Mouse (Mus musculus) spleen, postnatal 10 days (tissue): ENCODE results near the gene Plpp3.
"Not testable (repeated sequence)": the region's sequence is repeated elsewhere in the genome, so short reads cannot be mapped to it uniquely, and the experiment has no call there.

ENCODE experiments used
- DNase-seq, 2 experiments: peaks; one replicate each; pipeline ENCODE4 v3.0.0; 2021 to 2022; ENCODE audit warnings: low spot score in 2 of 2

Gene Plpp3

DNA sequence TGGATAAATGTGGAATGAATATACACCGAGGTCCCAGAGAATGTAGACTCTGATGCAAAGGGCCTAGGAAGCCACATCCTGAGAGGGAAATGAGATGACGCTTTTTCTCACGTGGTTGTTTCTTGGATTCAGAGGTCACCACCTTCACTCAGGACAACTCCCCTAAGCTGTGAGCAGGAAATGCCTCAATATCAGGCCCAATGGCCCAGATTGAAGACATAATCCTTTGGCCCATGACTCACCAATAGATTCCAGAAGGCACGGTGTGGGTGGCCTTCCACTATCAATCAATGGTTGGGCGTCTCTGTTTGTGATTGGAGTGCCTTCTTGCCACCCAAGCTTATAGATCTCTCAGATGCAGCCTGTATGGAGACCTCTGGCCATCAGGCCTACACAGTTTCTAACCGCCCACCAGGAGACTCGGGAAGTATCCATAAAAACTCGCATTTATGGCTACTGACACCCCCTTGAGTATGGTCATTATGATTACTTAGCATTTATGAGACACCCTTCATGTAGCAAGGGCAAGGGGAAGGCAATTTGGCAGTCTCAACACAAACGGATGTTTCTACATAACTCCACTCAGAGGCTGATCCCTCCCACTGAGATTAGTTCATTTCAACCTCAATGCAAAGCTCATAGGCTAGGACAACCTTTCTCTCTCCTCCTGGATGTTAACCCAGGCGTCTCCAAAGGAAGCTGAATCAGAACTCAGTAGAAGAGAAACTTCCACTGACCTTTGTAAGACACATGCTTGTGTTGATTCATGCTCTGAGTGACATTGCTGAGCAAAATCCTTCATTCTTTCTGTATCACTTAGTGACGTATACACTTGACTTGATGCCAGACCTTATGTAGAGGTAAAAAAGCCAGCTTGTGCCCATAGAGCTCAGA, 100.8 kb downstream of the Plpp3 start:
- no peak for DNase-seq

GRCm38 (mm10) chr4:105260385-105260784, 103.2 kb downstream of the Plpp3 start:
- no peak for DNase-seq

DNA sequence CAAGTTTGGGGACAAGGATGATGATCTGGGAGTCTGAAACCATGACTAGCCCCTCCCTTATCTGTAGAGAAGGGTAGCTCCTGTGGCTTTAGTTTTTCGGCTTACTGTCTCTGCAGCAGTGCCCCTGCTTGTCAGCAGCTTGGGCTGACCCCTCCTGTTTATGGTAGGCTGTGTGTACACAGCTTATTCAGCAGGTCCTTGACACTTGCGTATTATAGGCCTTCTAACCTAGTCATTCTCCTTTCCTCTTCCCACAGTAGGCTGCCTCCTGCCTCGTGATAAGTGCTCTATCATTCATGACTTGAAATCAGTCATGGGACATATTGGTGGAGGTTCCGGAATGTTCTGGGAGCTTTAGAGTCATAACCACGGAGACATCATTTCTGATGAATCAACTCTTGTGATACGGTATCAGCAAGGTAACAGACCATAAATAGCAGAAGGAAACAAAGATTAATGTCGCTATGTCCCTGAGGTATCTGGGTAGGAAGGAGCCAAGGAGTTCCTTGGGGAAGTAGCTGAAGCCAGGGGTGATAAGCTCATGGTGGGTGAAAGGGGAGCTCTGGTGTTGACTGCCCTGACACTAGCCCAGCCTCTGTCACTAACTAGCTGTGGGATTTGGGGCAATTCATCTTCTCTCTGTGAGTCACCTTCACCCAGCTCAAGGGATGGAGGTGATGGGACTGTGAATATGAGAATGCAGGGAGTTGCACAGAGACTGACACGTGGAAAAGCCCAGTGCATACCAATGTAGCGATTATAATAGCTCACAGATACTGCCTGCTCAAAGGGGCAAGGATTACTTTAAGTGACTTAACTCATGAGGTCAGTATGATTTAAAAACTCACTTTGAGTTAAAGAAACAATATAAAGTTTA, 104.0 kb downstream of the Plpp3 start:
- no peak for DNase-seq

GRCm38 (mm10) chr4:105262358-105262757, 105.2 kb downstream of the Plpp3 start:
- no peak for DNase-seq

DNA sequence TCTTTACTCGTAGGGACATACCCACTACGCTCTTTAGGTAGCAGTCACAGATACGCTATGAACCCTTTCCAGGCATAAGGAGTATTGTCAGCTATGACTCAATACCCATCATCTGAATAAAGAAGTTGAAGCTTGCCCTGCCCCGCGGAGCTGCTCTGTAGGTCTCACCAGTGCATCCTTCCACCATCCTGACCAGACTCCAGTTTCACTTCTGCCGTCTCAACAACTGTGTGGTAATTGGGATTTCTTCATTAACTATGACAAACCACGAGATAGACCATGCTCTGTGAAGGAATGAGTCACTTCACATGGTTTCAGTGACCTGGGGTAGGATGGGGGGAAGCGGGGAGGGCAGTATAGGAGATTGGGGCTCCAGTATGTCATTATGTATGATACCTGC, 106.5 kb downstream of the Plpp3 start:
- no peak for DNase-seq

GRCm38 (mm10) chr4:105265041-105265440, 107.9 kb downstream of the Plpp3 start:
- no peak for DNase-seq

DNA sequence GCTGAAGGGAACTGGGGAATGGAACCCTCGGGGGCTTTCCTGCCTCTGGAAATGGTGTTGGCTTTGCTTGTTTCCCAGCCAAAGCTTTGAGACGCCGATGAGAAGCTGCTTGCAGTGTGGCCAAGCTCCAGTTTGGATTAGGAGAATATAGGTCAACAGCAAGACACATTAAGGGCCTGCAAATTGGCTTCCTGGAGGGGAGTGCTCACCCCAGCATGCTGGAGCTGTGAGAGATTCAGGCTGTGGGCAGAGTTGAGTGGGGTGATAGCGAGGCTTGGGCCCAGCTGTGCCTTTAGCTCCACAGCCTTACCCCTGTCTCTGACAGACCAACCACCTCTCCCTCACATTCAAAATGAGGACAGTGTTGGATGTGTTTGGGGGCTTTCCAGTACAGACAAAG, 108.5 kb downstream of the Plpp3 start:
- no peak for DNase-seq

DNA sequence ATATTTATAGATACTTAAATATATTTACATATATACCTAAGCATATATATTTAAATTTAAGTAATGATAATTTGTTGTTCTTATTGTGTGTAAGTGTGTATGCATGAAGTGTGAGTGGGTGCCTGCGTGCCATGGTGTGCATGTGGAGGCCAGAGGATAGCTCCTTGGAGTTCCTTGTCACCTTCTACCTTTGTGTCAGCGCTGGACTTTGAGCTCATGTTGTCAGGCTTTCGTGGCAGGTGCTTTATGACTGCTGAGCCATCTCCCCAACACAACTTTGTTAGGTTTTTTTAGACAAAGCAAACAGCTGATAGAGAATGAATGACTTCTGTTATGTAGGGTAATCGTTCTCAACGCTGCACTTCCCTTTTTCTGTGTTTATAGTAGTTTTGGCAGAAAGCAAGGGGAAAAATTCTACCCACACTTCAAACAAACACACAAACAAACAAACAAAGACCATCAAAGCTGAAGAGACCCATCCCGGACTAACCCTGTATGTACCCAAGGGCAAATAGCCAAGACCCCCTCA, 111.1 kb downstream of the Plpp3 start:
- no peak for DNase-seq

DNA sequence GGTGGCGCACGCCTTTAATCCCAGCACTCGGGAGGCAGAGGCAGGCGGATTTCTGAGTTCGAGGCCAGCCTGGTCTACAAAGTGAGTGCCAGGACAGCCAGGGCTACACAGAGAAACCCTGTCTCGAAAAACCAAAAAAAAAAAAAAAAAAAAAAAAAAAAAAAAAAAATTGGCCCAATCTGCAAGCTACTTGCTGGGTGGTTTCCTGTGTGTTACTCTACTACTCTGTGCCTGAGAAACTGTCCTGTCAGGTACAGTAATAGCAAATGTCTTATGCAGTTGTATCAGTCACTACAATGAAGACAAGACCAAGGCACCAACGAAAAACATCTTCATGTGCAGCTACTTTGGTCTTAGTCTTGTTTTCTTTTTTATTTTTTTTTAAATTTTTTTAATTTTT, 112.3 kb downstream of the Plpp3 start:
- not testable (repeated sequence) for DNase-seq

DNA sequence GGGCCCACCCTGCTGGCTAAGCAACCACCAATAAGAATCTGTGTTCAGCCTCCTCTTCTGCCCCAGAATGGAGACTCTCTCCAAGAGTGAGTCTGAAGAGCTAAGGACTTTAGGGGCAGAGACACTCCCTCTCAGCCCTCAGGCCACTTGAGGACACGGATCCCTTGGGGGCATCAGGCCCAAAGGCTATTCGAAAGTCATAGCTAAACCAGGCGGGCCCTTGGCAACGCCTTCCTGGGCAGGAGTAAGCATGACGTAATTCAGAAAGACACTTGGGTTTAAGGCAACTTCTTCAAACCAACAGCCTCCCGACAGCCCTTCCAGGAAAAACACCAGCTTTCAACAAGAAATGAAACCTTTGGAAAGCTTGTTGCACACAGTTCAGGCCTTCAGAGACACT, 114.0 kb downstream of the Plpp3 start:
- no peak for DNase-seq

DNA sequence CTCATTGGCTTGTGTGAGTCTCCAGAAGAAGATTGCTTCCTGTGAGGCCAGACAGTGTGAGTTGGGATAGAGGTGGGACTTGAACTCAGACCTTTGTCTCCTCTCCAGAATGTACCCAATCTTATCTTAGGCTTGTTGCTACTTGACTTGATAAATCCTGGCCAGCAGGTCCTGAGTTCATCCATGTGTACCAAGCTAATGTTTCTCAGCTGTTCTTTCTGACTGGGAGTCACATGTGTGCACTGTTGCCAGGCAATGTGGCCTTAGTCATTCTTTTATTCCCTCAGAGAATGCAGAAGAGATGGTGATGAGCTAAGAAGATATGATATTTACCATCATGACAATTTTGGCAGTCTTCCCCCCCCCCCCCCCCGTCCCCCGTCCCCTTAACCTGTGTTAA, 115.9 kb downstream of the Plpp3 start:
- no peak for DNase-seq

DNA sequence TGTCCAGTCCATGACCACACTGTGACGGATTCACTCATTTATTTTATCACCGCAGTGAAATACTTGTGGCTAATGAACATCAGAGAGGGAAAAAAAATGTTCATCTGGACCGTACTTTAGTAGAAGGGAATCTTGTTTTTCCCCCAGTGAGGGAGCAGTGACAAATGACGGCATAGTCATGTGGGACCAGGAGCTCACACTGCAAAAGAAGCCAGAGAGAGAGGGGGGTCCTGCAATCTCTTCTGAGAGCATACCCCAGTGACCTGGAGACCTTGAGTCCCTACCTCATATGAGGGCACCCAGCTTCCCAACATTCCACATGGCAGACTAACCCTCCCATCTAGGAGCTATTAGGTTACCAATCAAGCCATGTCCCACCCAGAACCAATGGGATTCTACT, 116.3 kb downstream of the Plpp3 start:
- DNase-seq = no peak

GRCm38 (mm10) chr4:105275616-105276015, 118.5 kb downstream of the Plpp3 start:
- DNase-seq = no peak

DNA sequence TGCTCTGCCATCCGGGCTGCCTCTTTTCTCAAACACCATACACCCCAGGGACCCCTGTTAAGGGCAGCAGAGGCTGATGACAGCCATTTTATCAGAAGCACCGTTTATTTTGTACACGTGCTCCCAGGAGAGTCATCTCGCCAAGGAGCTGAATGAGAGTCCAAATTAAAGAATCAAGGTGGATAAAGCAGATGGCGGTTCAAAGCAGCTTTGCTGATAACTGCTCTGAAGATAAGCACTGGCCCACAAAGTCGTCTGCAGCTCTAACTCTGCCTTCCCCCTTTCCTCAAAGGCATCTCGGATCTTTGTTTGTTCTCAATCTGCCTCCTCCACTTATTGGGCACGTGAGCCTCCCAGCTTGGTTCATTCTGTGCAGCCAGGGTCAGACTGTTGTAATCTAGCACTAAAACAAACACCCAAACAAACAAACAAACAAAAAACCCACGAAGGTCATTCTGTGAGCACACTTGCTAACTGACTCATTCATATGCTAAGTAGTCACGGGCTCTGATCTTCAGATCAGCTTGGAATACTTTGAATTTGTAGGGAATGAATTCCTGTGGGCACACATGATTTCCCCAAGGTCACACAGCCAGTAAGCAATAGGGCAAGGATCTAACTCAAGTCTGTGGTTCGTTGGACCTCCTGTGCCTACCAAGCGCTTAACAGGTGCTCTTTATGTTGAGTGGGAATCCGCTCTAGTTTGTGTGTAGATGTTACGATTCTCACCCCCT, 119.1 kb downstream of the Plpp3 start:
- DNase-seq = no peak

DNA sequence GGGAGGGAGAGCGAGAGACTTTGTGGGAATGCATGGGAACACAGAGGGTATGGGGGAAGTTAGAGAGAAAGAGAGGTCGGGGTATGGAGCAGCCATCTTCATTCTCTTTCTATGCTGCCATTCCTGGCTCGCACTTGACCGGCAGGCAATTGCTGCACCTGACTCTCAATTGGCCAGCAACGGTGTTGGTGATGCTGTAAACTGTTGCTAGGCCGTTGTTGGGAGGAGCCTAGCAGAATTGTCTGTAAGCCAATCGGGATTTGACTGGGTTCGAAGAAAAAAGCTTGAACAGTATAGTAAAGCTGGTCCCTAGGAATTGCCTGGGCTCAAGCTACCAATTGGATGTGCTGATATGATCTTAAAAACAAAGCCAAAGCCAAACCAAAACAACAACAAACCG, 121.0 kb downstream of the Plpp3 start:
- DNase-seq = no peak

DNA sequence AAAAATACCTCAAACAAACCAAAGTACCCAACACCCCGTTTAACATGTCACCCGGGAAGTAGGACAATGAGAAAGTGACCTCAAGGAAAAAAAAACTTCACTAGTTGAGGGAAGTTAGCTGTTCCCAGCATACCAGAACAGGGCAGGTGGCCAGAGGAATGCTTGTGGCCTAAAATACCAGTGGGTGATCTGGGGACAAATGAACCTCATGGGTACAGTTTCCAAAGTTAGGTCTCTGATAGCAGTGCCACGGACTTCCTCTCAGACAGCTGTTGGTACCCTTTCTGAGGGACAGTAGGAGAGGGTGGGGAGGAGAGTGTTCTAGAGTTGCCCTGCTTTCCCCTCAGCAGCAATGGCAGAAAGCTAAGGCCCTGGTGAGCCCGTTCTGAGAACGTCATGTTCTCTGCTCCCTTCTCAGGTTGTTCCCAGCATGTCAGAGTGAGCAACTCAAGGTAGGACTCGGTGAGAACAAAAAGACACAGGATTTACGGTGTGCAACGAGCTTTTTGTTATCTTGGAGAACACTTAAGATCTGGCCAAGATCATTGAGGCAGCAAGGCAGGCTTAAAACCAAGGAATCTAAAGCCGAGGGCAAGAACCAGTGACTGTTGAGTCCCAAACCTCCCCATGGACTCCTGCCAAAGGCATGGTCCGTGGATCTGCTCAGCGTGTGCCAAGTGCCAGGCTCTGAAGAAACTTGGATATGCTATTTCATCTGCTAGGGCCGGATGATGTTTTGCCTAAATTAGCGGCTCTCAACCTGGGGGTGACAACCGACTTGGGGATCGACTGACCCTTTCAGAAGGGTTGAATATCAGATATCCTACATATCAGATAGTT, 121.6 kb downstream of the Plpp3 start:
- no peak for DNase-seq

DNA sequence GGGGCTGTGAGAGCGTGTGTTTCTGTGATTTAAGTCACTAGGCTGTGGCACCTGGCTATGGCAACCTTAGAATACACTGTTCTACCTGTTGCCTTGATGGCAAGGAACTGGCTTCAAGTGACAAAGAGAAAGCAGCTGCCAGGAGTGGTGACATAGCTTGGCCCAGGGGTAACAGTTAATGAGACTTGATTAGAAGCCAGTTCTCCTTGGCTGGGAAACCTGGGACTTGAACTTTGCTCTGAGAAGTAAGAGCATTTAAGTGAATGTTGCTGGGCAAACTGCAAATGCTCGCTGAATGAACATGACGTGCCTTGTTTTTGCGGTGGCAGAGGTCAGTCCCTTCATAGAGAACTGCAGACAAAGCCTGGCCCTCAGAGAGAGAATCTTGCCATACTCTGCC, 122.7 kb downstream of the Plpp3 start:
- no peak for DNase-seq

DNA sequence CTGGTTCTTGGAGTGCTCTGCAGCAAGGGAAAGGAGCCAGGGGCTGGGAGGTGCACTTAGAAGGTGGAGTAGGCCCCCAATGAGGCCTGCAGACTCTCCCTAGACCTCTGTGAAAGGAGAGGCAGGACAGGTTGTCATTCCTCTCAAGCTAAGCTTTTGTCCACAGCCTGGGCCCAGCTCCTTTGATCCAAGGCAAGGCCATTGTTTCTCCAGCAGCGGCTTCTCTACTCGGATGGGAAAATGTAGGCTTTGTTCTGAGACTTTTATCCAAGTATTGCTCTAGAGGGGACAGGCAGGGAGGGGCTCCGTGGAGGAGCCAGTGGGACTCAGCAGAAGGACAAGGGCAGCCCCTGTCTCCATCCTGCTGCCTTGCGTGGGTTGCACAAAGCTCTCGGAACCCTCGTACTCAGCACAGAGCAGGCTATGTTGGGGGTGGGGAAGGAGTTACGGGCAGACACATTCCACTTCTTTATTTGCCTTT, 124.6 kb downstream of the Plpp3 start:
- DNase-seq = no peak
